Mouse (Mus musculus) neutrophil, adult 5-6 weeks (primary cell): Measurements from ENCODE around the gene Arid1b. TPM values are rescaled to one million over a fixed set of nuclear protein-coding genes. Genes with fewer than 3 reads are reported as not detected.

ENCODE experiments used
- ATAC-seq: fragments of 151-379, 151-347 bp; 2 replicates; pipeline ENCODE4 v1.8.0; 2017; ENCODE audit warnings: mild to moderate bottlenecking, moderate TSS enrichment; ENCODE audit not compliant: insufficient number of reproducible peaks, poor library complexity, low FRiP score, severe bottlenecking; ENCODE audit errors: extremely low read depth
- total RNA-seq: library from RNA; stranded (forward); fragments of 200-1000 nt; gene quantifications from 2 replicates; pipeline ENCODE4 v1.2.3, GENCODE M21; 2017

Gene Arid1b
- total RNA-seq, 1 experiment from 2014 or later, result 54.9 TPM

DNA sequence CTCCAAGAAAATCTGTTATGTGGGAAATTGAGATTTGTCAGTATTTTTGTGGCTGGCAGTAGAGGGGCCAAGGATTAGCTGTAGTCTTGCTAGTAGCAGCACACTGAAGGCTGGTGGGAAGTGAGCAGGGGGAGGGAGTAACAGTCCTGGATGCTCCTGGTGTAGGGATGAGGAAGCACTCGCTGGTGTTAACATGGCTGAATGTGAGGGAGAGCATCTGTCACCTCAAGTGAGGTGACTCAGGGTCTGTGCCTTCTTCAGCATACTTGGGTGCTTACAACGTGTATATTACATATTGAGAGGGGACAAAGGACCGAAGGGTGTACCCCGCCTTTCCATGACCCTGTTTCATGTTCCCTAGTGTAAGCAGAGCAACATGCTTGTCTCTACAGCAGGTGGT lies 170.7 kb downstream of the Arid1b start:
- ATAC-seq, result no peak

DNA sequence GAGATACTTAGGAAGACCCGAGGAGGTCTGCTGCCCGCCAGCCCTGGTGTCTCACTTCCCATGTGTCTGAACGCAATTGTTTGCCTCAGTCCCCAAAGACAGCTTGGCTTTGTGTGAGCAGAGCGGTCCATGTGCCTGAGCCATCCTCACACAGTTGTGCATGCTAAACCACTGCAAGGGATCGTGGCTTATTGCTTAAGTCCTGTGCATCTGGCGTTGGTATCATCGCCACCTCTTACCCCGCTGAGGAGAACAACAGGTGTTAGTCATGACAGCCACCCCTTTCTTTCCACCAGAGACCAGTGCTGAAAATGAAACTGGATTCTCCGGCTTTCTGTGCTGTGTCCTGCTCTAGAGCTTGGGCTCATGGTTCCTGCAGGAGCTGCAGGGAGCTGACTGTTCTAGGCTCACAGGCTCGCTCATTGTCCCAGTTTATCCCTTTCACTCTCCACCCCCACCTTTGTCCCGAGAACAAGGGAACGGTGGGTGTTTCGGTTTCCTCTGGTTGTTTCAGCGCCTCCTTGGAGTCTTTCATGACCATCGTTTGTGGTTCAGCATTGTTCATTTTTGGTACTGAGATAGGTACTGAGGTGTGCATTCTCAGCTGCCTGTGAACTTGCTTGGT lies 171.2 kb downstream of the Arid1b start:
- 0 out of 2 replicates have a peak, but pooled peaks have one; percentile 13 for ATAC-seq

DNA sequence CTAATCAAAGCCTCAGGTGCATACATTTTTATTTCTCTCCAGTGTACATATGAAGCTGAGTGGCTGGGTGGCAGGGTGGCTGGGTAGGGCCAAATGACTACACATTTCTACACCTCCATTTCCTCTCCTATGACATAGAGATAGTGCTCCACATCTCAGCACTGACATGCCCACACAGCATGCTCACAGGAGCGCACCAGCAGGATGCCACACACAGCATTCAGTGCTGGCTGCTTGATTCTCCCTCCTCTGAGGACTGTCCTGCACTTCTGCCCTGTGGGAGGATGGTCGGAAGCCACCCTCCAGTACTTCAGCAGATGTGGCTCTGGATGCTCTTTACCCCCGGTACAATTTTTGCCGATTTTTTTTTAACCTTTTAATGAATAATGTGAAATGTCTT lies 172.0 kb downstream of the Arid1b start:
- no peak for ATAC-seq

DNA sequence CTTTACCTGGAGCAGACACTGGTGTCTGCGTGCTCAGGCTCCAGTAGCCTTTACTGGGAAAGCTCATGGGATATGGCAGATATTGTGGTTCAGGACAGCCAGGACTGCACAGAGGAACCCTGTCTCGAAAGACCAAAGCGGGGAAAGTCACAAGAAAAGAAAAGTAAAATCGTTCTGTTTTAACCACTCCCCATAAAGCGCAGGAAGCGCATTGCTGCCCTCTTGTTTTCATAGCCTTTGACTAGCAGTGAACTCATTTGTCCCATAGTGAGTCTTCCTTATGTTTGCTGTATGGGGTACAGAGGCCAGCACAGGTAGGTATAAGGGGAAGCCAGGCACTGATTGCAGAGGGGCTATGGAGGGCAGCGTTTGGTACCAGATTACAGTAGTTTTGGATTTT lies 173.9 kb downstream of the Arid1b start:
- ATAC-seq, result no peak

DNA sequence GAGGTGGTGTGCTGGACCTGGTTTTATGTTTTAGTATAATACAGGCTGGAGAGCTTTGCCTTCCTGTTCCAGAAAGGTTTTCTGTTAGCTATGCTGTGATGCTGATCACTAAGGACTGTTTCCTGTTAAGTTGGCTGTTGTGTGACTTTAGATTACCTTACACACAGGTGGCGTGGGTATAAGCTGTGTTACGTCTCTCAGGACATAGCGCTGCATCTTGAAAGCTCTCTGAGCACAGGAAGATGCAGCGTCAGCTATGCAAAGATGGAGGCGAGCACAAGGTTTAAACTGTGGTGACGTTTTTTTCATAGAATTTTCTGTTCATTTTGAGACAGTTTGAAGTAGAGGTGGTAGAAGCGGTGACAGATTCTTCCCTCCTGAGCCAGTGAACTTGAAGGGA lies 174.5 kb downstream of the Arid1b start:
- no peak for ATAC-seq

- no peak for ATAC-seq
Measured at GRCm38 (mm10) chr17:5170321-5170720, 176.2 kb downstream of the Arid1b start.

- ATAC-seq, result no peak
Measured at GRCm38 (mm10) chr17:5171467-5171866, 177.3 kb downstream of the Arid1b start.

DNA sequence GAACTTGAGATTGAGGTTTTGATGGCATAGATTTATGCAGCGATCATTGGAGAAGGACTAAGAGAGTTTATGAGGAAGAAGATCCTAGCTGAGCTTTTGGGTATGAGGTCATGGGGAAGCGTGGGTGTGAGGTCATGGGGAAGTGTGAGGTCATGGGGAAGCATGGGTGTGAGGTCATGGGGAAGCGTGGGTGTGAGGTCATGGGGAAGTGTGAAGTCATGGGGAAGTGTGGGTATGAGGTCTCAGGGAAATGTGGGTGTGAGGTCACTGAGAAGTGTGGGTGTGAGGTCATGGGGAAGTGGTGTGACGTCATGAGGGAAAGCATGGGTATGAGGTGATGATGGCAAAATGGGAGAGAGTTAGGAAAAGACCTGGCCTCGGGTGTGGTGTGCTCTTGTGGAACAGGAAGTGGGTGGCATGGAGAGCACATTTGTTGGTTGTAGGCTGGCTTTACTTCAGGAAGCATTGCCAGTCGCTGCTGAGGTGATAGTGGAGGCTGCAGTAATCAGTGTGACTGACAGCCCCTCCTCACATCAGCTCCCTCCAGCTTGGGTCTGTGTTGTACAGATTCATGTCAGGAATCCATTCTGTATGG lies 180.4 kb downstream of the Arid1b start:
- peak; percentile 49 for ATAC-seq

- no peak for ATAC-seq
Measured at GRCm38 (mm10) chr17:5175535-5175934, 181.4 kb downstream of the Arid1b start.

DNA sequence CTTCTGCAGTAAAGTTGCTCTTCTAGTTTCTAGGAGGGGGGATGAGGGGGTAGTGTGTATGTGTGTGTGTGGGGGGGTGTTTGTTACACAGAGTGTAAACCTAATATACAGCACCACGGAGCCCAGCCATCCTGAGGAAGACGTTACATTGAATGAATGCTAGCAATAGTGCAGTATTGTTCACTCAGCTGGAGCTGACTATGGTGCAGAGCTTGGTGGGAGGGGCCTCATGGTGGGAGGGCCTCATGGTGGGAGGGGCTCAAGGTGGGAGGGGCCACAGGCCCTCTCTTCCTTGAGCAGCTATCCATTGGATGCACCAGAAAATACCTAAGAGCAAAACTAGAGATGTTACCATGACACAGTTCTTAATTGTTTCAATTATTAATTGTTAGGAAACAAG lies 182.2 kb downstream of the Arid1b start:
- no peak for ATAC-seq

DNA sequence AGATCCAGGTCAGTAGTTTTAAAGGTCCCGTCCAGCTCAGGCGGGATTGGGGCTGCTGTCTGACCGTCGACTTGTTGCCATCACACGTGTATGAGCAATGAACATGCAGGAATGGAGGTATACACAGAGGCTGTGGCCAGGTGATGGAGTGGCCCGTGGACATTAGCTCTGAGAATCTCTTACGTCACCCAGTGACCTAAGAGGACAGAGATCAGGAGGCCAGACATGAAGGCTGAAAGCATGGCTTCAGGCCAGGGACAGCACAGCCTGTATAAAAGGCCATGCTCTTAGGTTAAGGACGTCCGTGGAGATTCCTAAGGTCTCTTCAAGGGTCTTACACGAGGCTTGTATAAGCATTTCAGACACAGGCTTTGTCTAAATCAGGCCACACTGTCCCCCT lies 184.4 kb downstream of the Arid1b start:
- ATAC-seq, result no peak

DNA sequence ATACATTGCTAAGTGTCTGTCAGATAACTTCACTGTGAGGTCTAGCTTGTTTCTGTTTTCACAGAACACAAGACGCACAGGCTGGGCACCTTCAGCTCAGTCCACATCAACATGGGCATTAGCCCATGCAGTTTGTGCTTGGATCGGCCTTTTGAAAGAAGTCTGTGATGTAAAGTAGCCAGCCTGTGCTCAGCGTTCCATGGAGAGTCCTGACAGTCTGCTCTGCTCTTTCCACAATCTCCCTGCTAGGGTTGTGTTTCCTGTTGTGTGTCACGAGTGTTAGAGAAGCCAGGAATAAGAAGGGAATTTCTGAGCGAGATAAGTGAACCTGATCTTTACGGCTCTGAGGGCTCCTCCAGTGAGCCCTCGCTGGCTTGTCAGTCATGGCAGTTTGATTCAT lies 184.9 kb downstream of the Arid1b start:
- ATAC-seq, result no peak

DNA sequence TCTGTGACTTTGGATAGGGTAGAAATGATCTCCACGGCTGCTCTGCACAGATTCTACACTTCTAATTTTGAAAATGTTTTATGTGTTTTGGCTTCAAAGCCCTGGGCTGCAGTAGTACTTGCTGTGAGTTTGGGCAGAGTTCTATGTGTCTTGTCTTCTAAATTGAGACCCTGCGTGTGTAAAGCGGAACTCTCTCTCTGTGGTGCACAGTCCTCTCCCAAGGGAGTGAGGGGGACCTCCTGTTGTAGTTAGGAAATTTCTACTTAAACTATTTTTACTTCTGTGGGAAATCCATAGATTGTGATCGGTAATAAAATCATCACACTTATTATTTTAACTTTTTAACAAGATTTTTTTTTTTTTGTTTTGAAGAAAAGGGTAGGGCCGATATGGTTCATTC lies 185.3 kb downstream of the Arid1b start:
- no peak for ATAC-seq

DNA sequence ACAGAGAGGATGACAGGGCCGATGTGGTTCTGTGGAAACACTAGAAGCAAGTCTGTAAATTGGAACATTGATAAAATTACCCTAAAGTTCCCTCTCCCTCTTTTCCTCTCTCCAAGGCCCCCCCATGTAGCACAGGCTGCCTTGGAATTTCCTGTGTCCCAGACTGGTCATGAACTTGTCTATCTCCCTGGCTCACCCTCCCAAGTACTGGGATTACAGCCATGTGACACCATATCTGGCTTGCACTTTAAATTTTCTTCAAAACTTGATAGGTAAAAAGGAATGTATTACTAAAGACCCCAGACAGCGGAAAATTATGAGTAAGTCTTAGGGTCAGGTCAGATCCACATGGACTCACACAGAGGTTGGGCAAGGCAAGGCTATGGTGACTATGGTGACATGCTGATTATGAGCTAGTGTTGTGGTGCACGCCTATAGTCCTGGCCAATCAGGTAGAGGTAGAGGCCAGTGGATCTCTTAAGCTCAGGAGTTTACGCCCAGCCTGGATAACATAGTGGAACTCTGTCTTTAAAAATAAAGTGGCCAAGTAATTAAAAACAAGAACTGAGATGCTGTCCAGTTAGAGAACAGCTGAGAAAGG lies 185.9 kb downstream of the Arid1b start:
- ATAC-seq, result no peak

- ATAC-seq, result peak; percentile 54
Measured at GRCm38 (mm10) chr17:5180925-5181324, 186.8 kb downstream of the Arid1b start.

GRCm38 (mm10) chr17:5182493-5182892 lies 188.4 kb downstream of the Arid1b start:
- ATAC-seq, result no peak

DNA sequence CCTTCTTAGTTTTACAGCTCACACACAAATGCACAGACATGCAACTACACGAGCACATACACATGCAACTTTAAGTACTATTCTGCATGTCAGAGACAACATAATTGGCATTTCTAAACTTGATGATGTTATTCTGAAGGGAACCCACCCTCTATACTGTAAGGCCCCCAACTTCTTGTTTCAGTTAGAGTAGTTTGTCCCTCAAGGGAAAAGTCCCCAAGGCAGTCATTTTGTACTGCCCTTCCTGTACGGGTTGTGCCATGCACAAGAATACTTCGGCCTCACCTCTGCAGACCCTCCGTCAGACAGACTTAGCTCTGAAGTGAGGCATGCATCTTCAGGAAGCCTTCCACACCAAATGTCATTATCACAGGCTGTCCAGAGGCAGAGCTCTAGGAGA lies 191.4 kb downstream of the Arid1b start:
- no peak for ATAC-seq

- ATAC-seq, result peak; percentile 69
Measured at GRCm38 (mm10) chr17:5187546-5187945, 193.4 kb downstream of the Arid1b start.

DNA sequence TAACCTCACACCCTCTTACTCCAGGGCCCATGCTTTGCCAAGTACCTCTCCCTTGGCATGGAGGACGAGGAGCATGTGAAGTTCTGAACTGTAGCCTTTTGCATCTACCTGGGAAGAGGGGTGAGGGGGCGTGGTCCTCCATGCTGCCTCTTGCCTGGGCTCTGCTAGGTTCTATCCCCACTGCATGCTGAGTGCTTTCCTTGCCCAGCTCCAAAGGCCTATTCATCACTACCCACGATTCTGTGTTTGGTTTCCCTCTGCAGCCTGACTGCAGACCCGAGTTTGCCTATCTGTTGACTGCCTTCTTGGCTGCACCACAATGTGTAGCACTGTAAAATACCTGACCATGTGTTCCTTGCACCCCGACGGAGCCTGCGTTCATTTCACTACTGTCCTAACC lies 194.3 kb downstream of the Arid1b start:
- ATAC-seq, result no peak

GRCm38 (mm10) chr17:5189551-5190351 lies 195.6 kb downstream of the Arid1b start:
- peak; percentile 76 for ATAC-seq
